Mouse (Mus musculus): ENCODE results near the gene Ece1. TPM values are rescaled to one million over a fixed set of nuclear protein-coding genes. Genes with fewer than 3 reads are reported as not detected.
"Not testable (repeated sequence)": the region's sequence is repeated elsewhere in the genome, so short reads cannot be mapped to it uniquely, and the experiment has no call there.

Ece1 gene
- polyA plus RNA-seq, 1 experiment from 2014 or later, result 62.1 TPM

DNA sequence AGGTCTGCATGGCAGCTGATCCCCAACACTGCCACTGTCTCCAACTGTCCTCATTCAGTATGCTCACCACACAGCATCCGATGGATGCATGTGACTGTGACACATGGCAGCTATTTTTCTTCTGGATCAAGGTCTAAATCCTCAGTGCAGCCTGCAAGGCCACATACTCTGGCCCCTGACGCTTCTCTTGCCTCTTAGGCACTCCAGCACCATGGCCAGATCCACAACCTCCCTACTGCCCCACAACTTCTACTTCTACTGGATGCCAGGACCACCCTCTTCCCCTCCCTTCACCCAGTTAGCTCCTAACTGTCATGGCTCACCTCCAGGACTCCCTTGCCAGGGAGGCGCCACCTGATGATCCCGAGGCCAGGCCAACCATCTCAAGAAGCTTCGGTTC is 22.6 kb upstream of the Ece1 start:
- Histone ChIP-seq H3K4me2 (ENCODE audit: low read depth, low read length) (no peak overlapping the region), H3K9me3 (ENCODE audit: control insufficient read depth, low read length) (no peaks in the 10 kb centered on the region), H3K9ac (ENCODE audit: low read depth, low read length) (no peak overlapping the region), H3K27ac (replicated peaks; ENCODE audit: low read depth, low read length) (no peak overlapping the region), H3K4me3 (ENCODE audit: low read depth, low read length) (no peak overlapping the region), H3K36me3 (ENCODE audit: control insufficient read depth, insufficient read depth, low read length) (no peaks in the 10 kb centered on the region), H3K4me1 (ENCODE audit: control insufficient read depth, insufficient read depth, low read length) (no peaks in the 10 kb centered on the region), H3K27me3 (replicated peaks; ENCODE audit: control insufficient read depth, insufficient read depth, low read length) (no peaks in the 10 kb centered on the region)
- DNase-seq (ENCODE audit: low spot score) (no peak), ATAC-seq (ENCODE audit: low read depth) (no peak)
- 85% methylated on average over 5 of the region's 5 CpGs for WGBS

DNA sequence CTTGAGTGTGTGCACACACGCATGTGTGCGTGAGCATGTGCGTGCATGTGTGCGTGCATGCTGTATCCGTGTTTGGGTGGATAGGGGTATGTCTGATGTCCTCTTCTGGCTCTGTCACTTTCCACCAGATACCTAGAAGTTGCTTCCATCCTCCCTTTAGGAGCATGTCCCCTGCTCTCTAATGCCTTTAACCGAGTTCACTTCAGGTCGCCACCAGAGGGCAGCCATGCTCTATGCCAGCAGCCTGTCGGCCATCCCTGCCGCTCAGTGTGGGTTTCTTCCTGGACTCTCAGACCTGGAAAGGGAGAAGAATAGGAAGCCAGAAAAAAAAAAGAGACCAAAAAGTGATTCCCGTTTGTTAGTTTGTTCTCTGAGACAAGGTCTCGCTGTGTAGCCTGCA is 17.4 kb upstream of the Ece1 start:
- H3K27ac ChIP-seq (replicated peaks; ENCODE audit: low read depth, low read length), result no peak overlapping the region
- H3K9ac ChIP-seq (ENCODE audit: low read depth, low read length), result no peak overlapping the region
- 21% methylated on average over 11 of the region's 11 CpGs for WGBS
- no peaks in the 10 kb centered on the region for H3K4me1 ChIP-seq (ENCODE audit: control insufficient read depth, insufficient read depth, low read length)
- H3K9me3 ChIP-seq (ENCODE audit: control insufficient read depth, low read length), result no peaks in the 10 kb centered on the region
- H3K4me3 ChIP-seq (ENCODE audit: low read depth, low read length), result no peak overlapping the region
- DNase-seq (ENCODE audit: low spot score) (peak; percentile 85), ATAC-seq (ENCODE audit: low read depth) (peak; percentile 80)
- no peaks in the 10 kb centered on the region for H3K27me3 ChIP-seq (replicated peaks; ENCODE audit: control insufficient read depth, insufficient read depth, low read length)
- no peaks in the 10 kb centered on the region for H3K36me3 ChIP-seq (ENCODE audit: control insufficient read depth, insufficient read depth, low read length)
- no peak overlapping the region for H3K4me2 ChIP-seq (ENCODE audit: low read depth, low read length)

DNA sequence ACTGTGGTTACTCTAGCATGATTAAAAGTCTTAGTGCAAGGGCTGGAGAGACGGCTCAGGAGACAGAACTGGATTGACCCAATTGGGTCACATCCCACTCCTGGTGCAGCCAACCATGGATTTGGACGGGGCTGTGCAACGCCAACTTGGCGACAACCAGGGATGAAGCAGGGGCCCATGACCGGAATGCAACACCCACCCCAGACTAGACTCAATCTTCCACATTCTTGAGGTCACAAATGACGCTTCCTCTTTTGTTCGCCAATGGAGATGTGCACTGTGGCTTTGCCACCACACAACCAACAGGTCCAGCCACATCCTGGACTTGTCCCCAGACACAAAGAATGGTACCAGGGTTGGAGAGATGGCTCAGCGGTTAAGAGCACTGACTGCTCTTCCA is 14.4 kb upstream of the Ece1 start:
- H3K4me3 ChIP-seq (ENCODE audit: low read depth, low read length); H3K27ac ChIP-seq (replicated peaks; ENCODE audit: low read depth, low read length); H3K9me3 ChIP-seq (ENCODE audit: control insufficient read depth, low read length); DNase-seq (ENCODE audit: low spot score); H3K36me3 ChIP-seq (ENCODE audit: control insufficient read depth, insufficient read depth, low read length); H3K4me2 ChIP-seq (ENCODE audit: low read depth, low read length); H3K9ac ChIP-seq (ENCODE audit: low read depth, low read length); H3K4me1 ChIP-seq (ENCODE audit: control insufficient read depth, insufficient read depth, low read length); H3K27me3 ChIP-seq (replicated peaks; ENCODE audit: control insufficient read depth, insufficient read depth, low read length); ATAC-seq (ENCODE audit: low read depth): not testable (repeated sequence)
- 84% methylated on average over 8 of the region's 8 CpGs for WGBS

DNA sequence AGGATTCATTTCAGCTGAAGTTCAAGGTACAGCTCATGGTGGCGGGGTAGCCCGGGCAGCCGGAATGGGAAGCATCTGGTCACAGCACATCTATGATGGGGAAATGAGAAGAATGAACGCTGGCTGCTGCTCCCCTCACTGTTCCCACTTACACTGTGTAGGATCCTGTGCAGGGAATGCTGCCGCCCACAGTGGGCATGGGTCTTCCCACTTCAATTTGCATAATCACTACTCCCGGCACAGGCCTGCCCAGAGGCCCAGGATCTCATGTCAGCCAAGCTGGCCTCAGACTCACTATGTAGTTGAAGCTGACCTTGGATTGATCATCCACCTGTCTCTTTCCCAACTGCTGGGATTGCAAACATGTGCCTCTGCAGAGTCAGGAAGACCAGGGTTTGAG is 11.9 kb upstream of the Ece1 start:
- H3K4me3 ChIP-seq (ENCODE audit: low read depth, low read length), result no peak overlapping the region
- H3K4me1 ChIP-seq (ENCODE audit: control insufficient read depth, insufficient read depth, low read length), result no peaks in the 10 kb centered on the region
- H3K9ac ChIP-seq (ENCODE audit: low read depth, low read length), result no peak overlapping the region
- 86% methylated on average over 6 of the region's 6 CpGs for WGBS
- H3K27me3 ChIP-seq (replicated peaks; ENCODE audit: control insufficient read depth, insufficient read depth, low read length), result no peaks in the 10 kb centered on the region
- H3K9me3 ChIP-seq (ENCODE audit: control insufficient read depth, low read length), result no peaks in the 10 kb centered on the region
- ATAC-seq (ENCODE audit: low read depth), result no peak
- no peaks in the 10 kb centered on the region for H3K36me3 ChIP-seq (ENCODE audit: control insufficient read depth, insufficient read depth, low read length)
- no peak overlapping the region for H3K4me2 ChIP-seq (ENCODE audit: low read depth, low read length)
- no peak overlapping the region for H3K27ac ChIP-seq (replicated peaks; ENCODE audit: low read depth, low read length)
- no peak for DNase-seq (ENCODE audit: low spot score)

DNA sequence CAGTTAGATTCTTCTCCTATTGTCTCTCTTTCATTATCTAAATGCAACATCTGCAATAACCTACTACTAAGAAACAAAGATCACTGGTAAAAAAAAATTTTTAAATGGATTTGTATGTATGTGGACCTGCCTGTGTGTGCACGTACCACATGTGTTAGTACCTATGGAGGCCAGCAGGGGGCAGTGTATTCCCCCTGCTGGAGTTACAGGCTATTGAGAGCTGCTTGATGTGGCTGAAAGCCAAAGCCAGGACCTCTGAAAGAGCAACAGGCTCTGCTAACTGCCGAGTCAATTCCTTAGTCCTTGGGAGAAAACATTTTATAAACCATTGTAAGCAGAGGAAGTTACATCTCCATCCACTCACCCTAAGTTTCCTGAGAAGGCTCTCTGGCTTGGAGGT is 10.6 kb upstream of the Ece1 start:
- Histone ChIP-seq H3K4me2 (ENCODE audit: low read depth, low read length) (no peak overlapping the region), H3K36me3 (ENCODE audit: control insufficient read depth, insufficient read depth, low read length) (no peaks in the 10 kb centered on the region), H3K4me1 (ENCODE audit: control insufficient read depth, insufficient read depth, low read length) (no peaks in the 10 kb centered on the region), H3K4me3 (ENCODE audit: low read depth, low read length) (no peak overlapping the region), H3K27ac (replicated peaks; ENCODE audit: low read depth, low read length) (no peak overlapping the region), H3K9me3 (ENCODE audit: control insufficient read depth, low read length) (no peaks in the 10 kb centered on the region), H3K9ac (ENCODE audit: low read depth, low read length) (no peak overlapping the region), H3K27me3 (replicated peaks; ENCODE audit: control insufficient read depth, insufficient read depth, low read length) (no peaks in the 10 kb centered on the region)
- WGBS, result 49% methylated on average over 2 of the region's 2 CpGs
- ATAC-seq (ENCODE audit: low read depth) (no peak), DNase-seq (ENCODE audit: low spot score) (peak; percentile 73)

DNA sequence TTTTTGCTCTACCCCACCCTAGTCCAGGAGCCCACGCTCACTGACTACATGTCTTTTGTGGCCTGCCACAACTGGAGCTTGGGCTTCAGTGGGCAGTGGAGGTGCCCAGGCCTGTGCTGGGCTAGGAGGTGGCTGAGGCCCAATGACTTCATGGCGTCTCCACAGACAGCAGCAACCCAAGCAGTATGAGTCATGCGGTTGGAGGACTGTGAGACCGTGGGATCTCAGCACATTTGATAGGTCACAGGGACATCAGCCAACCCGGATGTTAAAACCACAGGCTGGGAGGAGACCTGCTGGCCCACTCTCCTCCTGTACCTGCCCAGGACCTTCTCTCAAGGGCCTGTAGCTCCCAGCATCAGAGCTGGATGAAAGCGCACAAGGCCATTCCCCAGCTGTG is 8.2 kb upstream of the Ece1 start:
- DNase-seq (ENCODE audit: low spot score) (no peak), ATAC-seq (ENCODE audit: low read depth) (no peak)
- no peak overlapping the region for H3K9ac ChIP-seq (ENCODE audit: low read depth, low read length)
- no peak overlapping the region for H3K4me3 ChIP-seq (ENCODE audit: low read depth, low read length)
- H3K4me1 ChIP-seq (ENCODE audit: control insufficient read depth, insufficient read depth, low read length), result no peaks in the 10 kb centered on the region
- 88% methylated on average over 6 of the region's 6 CpGs for WGBS
- no peaks in the 10 kb centered on the region for H3K27me3 ChIP-seq (replicated peaks; ENCODE audit: control insufficient read depth, insufficient read depth, low read length)
- H3K36me3 ChIP-seq (ENCODE audit: control insufficient read depth, insufficient read depth, low read length), result no peaks in the 10 kb centered on the region
- no peak overlapping the region for H3K27ac ChIP-seq (replicated peaks; ENCODE audit: low read depth, low read length)
- no peak overlapping the region for H3K4me2 ChIP-seq (ENCODE audit: low read depth, low read length)
- H3K9me3 ChIP-seq (ENCODE audit: control insufficient read depth, low read length), result 0 out of 2 replicates have a peak, but pooled peaks cover 4% of the 10 kb centered on the region

DNA sequence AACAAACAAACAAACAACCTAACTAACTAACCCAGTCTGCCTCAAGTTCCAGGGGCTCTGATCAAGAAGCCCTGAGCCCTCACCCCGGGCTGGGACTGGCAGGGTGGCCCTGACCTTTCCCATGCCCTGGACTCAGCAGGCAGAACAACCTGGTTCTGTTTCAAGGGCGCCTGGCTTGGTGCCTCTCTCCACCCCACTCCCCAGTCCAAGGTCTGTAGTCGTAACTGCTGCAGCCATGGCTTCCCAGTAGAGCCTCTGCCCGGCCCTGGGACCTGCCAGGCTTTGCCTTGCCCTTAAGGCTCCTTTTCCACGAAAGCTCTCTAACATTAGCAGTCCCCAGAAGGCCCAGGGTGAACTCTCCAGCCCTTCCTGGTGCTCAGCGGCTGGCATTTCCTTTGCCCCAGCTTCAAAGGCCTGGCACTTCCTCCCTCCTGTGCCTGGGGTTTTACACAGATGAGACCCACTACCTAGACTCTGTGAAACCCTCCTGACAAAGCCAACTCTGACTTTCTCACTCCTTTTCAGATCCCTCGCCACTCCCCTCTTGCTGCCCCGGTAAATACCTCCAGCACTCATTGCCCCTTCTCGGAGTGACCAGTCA is 6.2 kb upstream of the Ece1 start:
- Histone ChIP-seq H3K9me3 (ENCODE audit: control insufficient read depth, low read length) (0 out of 2 replicates have a peak, but pooled peaks cover 4% of the 10 kb centered on the region), H3K4me2 (ENCODE audit: low read depth, low read length) (no peak overlapping the region), H3K9ac (ENCODE audit: low read depth, low read length) (no peak overlapping the region), H3K27ac (replicated peaks; ENCODE audit: low read depth, low read length) (no peak overlapping the region), H3K4me1 (ENCODE audit: control insufficient read depth, insufficient read depth, low read length) (no peaks in the 10 kb centered on the region), H3K27me3 (replicated peaks; ENCODE audit: control insufficient read depth, insufficient read depth, low read length) (no peaks in the 10 kb centered on the region), H3K4me3 (ENCODE audit: low read depth, low read length) (no peak overlapping the region), H3K36me3 (ENCODE audit: control insufficient read depth, insufficient read depth, low read length) (no peaks in the 10 kb centered on the region)
- DNase-seq (ENCODE audit: low spot score) (no peak), ATAC-seq (ENCODE audit: low read depth) (no peak)
- WGBS, result 45% methylated on average over 9 of the region's 9 CpGs

DNA sequence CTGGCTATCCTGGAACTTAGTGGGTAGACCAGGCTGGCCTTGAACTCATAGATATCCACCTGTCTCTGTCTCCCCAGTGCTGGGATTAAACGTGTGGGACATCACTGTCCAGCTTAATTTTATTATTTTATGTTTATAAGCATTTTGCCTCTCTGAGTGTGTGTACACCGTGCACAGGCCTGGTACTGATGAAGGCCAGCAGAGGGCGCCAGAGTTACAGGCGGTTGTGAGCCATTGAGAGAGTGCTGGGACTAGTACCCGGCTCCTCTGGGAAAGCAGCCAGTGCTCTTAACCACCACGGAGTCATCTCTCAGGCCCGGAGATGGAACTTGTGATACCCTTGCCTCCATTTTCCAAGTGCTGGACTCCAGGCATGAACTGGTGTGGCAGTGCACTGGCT is 4.9 kb upstream of the Ece1 start:
- H3K36me3 ChIP-seq (ENCODE audit: control insufficient read depth, insufficient read depth, low read length), result no peaks in the 10 kb centered on the region
- no peaks in the 10 kb centered on the region for H3K27me3 ChIP-seq (replicated peaks; ENCODE audit: control insufficient read depth, insufficient read depth, low read length)
- no peak overlapping the region for H3K4me3 ChIP-seq (ENCODE audit: low read depth, low read length)
- ATAC-seq (ENCODE audit: low read depth) (no peak), DNase-seq (ENCODE audit: low spot score) (no peak)
- 0 out of 2 replicates have a peak, but pooled peaks cover 4% of the 10 kb centered on the region for H3K9me3 ChIP-seq (ENCODE audit: control insufficient read depth, low read length)
- WGBS, result 27% methylated on average over 7 of the region's 7 CpGs
- no peak overlapping the region for H3K9ac ChIP-seq (ENCODE audit: low read depth, low read length)
- no peak overlapping the region for H3K27ac ChIP-seq (replicated peaks; ENCODE audit: low read depth, low read length)
- no peak overlapping the region for H3K4me2 ChIP-seq (ENCODE audit: low read depth, low read length)
- H3K4me1 ChIP-seq (ENCODE audit: control insufficient read depth, insufficient read depth, low read length), result no peaks in the 10 kb centered on the region

DNA sequence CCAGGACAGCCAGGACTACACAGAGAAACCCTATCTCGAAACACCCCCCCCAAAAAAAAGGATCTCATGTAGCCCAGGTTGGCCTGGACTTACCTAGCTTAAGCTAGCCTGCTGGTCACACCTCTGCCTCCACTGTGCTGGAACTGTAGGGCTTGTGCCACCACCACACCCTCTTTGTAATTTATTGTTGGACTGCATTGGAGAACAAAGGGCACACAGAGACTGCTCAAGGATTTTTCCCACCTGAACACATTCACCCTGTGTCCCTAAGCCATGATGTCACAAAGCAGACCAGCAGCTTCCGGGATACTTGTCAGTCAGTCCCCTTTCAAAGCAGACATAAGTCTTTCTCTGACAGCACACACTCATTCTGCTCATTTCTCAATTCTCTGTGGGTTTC is 3.7 kb upstream of the Ece1 start:
- WGBS, result 65% methylated on average over 2 of the region's 2 CpGs
- no peak overlapping the region for H3K9ac ChIP-seq (ENCODE audit: low read depth, low read length)
- H3K36me3 ChIP-seq (ENCODE audit: control insufficient read depth, insufficient read depth, low read length), result no peaks in the 10 kb centered on the region
- ATAC-seq (ENCODE audit: low read depth) (no peak), DNase-seq (ENCODE audit: low spot score) (no peak)
- 0 out of 2 replicates have a peak, but pooled peaks cover 4% of the 10 kb centered on the region for H3K9me3 ChIP-seq (ENCODE audit: control insufficient read depth, low read length)
- H3K27ac ChIP-seq (replicated peaks; ENCODE audit: low read depth, low read length), result no peak overlapping the region
- H3K4me2 ChIP-seq (ENCODE audit: low read depth, low read length), result no peak overlapping the region
- no peaks in the 10 kb centered on the region for H3K27me3 ChIP-seq (replicated peaks; ENCODE audit: control insufficient read depth, insufficient read depth, low read length)
- no peak overlapping the region for H3K4me3 ChIP-seq (ENCODE audit: low read depth, low read length)
- peaks cover 7% of the 10 kb centered on the region for H3K4me1 ChIP-seq (ENCODE audit: control insufficient read depth, insufficient read depth, low read length)
